Mouse (Mus musculus): ENCODE measurements around the gene Syt10.
"Not testable (repeated sequence)": the region's sequence is repeated elsewhere in the genome, so short reads cannot be mapped to it uniquely, and the experiment has no call there.

Gene Syt10

GRCm38 (mm10) chr15:89841364-89842017 is at the start of gene Syt10:
TSS of gene Syt10 (minus strand) at chr15:89841860.
- ATAC-seq (ENCODE audit: low TSS enrichment) = peak; percentile 85

GRCm38 (mm10) chr15:89883799-89884198 is 42.1 kb upstream of the Syt10 start:
- ATAC-seq (ENCODE audit: low TSS enrichment) = no peak

GRCm38 (mm10) chr15:89878981-89879380 is 37.3 kb upstream of the Syt10 start:
- ATAC-seq (ENCODE audit: low TSS enrichment) = no peak

- no peak for ATAC-seq (ENCODE audit: low TSS enrichment)
Observed at GRCm38 (mm10) chr15:89816098-89816497, 25.6 kb downstream of the Syt10 start.

- ATAC-seq (ENCODE audit: low TSS enrichment) = peak; percentile 64
Observed at GRCm38 (mm10) chr15:89804478-89804877, 37.2 kb downstream of the Syt10 start.

GRCm38 (mm10) chr15:89779928-89780327 is 61.7 kb downstream of the Syt10 start:
- peak; percentile 70 for ATAC-seq (ENCODE audit: low TSS enrichment)

GRCm38 (mm10) chr15:89766016-89766415 is 75.6 kb downstream of the Syt10 start:
- not testable (repeated sequence) for ATAC-seq (ENCODE audit: low TSS enrichment)

GRCm38 (mm10) chr15:89733611-89734010 is 108.0 kb downstream of the Syt10 start:
- ATAC-seq (ENCODE audit: low TSS enrichment) = peak; percentile 85
